Mouse (Mus musculus) heart, adult 2 months (tissue): ENCODE data around the gene Pxylp1. TPM values are rescaled to one million over a fixed set of nuclear protein-coding genes. Genes with fewer than 3 reads are reported as not detected.

ENCODE experiments used
- DNase-seq, 2 experiments: peaks; one replicate each; pipeline ENCODE4 v3.0.0; 2021
- H3K27ac ChIP-seq: fragments of 200-600 bp; 2 replicates; pipeline ENCODE4 v1.8.1; 2022
- H3K27me3 ChIP-seq: fragments of 200-500 bp; 2 replicates; pipeline ENCODE4 v1.6.1; 2012; ENCODE audit warnings: mild to moderate bottlenecking, low read length, inconsistent platforms, mixed read lengths; ENCODE audit not compliant: control insufficient read depth, insufficient read depth
- H3K36me3 ChIP-seq: fragments of 200-500 bp; 2 replicates; pipeline ENCODE4 v1.6.1; 2012; ENCODE audit warnings: low read length, inconsistent platforms; ENCODE audit not compliant: control insufficient read depth, insufficient read depth
- H3K4me1 ChIP-seq: fragments of 200-500 bp; 2 replicates; pipeline ENCODE4 v1.6.1; 2011; ENCODE audit warnings: low read length; ENCODE audit not compliant: control insufficient read depth, insufficient read depth
- H3K4me3 ChIP-seq: fragments of 200-600 bp; 2 replicates; pipeline ENCODE4 v1.8.1; 2022
- H3K79me2 ChIP-seq: fragments of 200-500 bp; replicated peaks from 2 replicates; pipeline ENCODE4 v1.6.1; 2012; ENCODE audit warnings: mild to moderate bottlenecking, inconsistent platforms, low read length, moderate library complexity, mixed read lengths; ENCODE audit not compliant: control insufficient read depth, insufficient read depth
- H3K9ac ChIP-seq: fragments of 200-500 bp; 2 replicates; pipeline ENCODE4 v1.6.1; 2012; ENCODE audit warnings: low read depth, mild to moderate bottlenecking, control low read depth, inconsistent platforms, low read length, mixed read lengths
- CTCF ChIP-seq: fragments of 200-600 bp; IDR thresholded peaks from 2 replicates; pipeline ENCODE4 v1.8.1; 2022; ENCODE audit warnings: antibody characterized with exemption, mild to moderate bottlenecking, moderate library complexity
- EP300 ChIP-seq: fragments of 200-500 bp; IDR thresholded peaks from 2 replicates; pipeline ENCODE4 v1.6.1; 2011; ENCODE audit warnings: low read depth, low read length, control low read depth; ENCODE audit not compliant: insufficient read depth
- POLR2A ChIP-seq: fragments of 200-500 bp; IDR thresholded peaks from 2 replicates; pipeline ENCODE4 v1.6.1; 2011; ENCODE audit warnings: mild to moderate bottlenecking, low read depth, low read length, control low read depth; ENCODE audit not compliant: insufficient read depth
- WGBS: fragments of 180-500 bp; shearing (Covaris S2); methylation state at CpG from one replicate; pipeline ENCODE4 v1.1.7; 2018; 5-methylcytosine and 5-hydroxymethylcytosine counted together
- intact Hi-C: fragments of 180-260 bp; cut with DNase I; formaldehyde crosslinking; loops from one replicate; pipeline ENCODE4 v1.15.1; 2025
- polyA plus RNA-seq: library from polyadenylated mRNA; depleted of rRNA; stranded (reverse); fragments of >200 nt; gene quantifications from 2 replicates; pipeline ENCODE4 v1.2.3, GENCODE M21; 2012
- total RNA-seq, 2 experiments: library from RNA; stranded (reverse); gene quantifications; 2 replicates each; pipeline ENCODE4 v1.2.3; 2021

The Pxylp1 gene
- total and polyA plus RNA-seq, 3 experiments, result 6.5 to 16.9 (median 16.3) TPM

DNA sequence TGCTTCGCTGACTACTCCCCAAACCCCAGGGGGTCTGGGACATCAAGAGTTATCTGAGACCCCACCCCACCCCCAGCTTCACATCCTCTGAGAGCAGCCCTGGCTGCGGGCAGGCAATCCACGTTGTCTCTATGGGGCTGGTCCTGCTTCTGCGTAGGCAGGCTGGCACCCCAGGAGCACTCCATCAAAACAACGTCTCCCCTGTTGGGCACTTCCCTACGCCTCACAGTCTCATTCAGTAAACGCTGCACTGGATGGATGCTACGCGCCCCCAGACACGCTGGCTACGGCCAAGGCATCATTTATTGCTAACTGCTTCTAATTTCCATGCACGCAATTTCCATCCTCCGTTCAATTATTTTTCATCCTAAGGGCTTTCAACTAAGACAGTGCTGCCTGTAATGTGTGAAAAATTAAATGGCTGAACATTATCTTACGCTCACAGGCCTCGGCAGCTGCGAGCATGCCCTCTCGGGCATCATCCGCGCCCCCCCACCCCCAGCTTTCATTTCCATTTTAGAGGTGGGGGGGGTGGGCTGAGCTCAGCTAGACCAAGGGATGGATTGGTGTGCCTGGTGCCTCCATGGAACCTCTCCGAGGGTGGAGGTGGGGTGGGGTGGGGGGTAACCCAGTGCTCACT, 54.6 kb downstream of the Pxylp1 start:
- intact Hi-C loops, result loop anchor here (5.0 kb wide), 1 partner anchor 34 kb away; no protein-coding TSS in a partner anchor
- H3K27me3 ChIP-seq, result no peaks in the 10 kb centered on the region
- no peaks in the 10 kb centered on the region for H3K4me1 ChIP-seq
- WGBS, result 74% methylated on average over 20 of the region's 20 CpGs
- H3K4me3 ChIP-seq, result no peak overlapping the region
- no peak for TF ChIP-seq EP300
- no peak for TF ChIP-seq CTCF
- TF ChIP-seq POLR2A, result no peak
- no peak overlapping the region for H3K9ac ChIP-seq
- H3K27ac ChIP-seq, result no peak overlapping the region
- no peaks in the 10 kb centered on the region for H3K36me3 ChIP-seq
- no peaks in the 10 kb centered on the region for H3K79me2 ChIP-seq
- no peak for DNase-seq

DNA sequence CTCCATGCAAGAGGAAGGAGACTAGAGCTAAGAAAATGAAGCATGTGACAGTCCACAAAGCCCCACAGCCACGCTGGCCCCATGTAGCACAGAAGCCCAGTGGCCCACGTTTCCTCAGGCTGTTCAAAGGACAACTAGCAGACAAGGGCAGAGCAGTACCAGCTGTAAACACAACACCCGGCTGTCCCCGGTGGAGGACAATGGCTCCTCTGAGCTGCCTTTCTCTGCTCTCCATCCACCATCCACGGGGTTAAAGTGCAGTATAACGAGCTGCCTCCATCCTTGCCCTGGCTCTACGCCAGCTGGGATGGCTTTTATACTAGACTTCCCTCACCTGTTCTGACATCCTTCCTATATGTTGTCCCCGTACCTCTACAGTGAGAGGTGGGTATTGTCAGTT, 55.5 kb downstream of the Pxylp1 start:
- Histone ChIP-seq H3K9ac (no peak overlapping the region), H3K79me2 (no peaks in the 10 kb centered on the region), H3K27ac (no peak overlapping the region), H3K36me3 (no peaks in the 10 kb centered on the region), H3K4me1 (no peaks in the 10 kb centered on the region), H3K4me3 (no peak overlapping the region), H3K27me3 (no peaks in the 10 kb centered on the region)
- no peak for DNase-seq
- WGBS, result 50% methylated on average over 8 of the region's 8 CpGs
- TF ChIP-seq EP300 (no peak), POLR2A (no peak), CTCF (no peak)
- intact Hi-C loops, result loop anchor here (5.0 kb wide), 1 partner anchor 35 kb away; no protein-coding TSS in a partner anchor

DNA sequence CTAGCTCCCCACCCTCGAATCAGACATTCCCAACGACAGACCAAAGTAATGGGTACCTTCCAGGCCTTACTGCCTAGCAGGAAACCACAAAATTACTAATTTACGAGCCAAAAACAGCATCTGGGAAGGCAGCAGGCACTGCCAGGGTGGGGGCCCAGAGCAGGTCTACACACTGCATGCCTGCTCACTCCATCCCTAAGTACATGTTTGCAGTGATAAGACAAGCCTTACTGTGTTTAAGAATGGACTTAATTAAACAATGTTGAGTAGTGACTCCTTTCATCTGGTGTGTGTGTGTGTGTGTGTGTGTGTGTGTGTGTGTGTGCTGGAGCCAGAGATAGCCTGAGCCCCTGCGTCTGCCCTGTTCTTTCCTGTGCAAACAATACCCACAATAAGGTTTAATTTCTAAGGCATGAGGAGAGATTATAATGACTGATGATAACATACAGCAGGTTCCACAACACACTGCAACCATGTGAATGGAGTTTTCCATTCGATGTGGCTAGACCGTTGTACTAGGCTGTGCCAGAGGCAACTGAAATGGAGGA, 57.0 kb downstream of the Pxylp1 start:
- no peaks in the 10 kb centered on the region for H3K36me3 ChIP-seq
- H3K27me3 ChIP-seq, result no peaks in the 10 kb centered on the region
- H3K4me1 ChIP-seq, result no peaks in the 10 kb centered on the region
- DNase-seq, result no peak
- intact Hi-C loops, result loop anchor here (5.0 kb wide), 1 partner anchor 37 kb away; no protein-coding TSS in a partner anchor
- TF ChIP-seq CTCF (no peak), EP300 (no peak), POLR2A (no peak)
- no peak overlapping the region for H3K9ac ChIP-seq
- no peak overlapping the region for H3K27ac ChIP-seq
- WGBS, result 74% methylated on average over 6 of the region's 6 CpGs
- no peaks in the 10 kb centered on the region for H3K79me2 ChIP-seq
- no peak overlapping the region for H3K4me3 ChIP-seq

DNA sequence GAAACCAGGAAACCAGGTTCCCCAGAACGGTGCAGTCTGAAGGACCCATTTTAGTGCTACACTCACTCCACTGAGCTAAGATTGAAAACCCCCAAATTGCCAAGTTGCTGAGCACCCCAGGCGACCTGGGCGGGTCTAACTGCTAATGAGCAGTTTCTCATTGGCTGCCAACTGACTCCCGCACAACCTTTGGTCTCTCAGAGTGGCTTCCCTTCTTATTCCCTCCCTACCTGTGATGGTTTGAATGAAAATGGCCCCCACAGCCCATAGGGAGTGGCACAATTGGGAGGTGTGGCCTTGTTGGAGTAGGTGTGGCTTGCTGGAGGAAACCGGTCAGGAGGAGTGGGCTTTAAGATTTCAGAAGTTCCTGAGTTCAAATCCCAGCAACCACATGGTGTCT, 58.9 kb downstream of the Pxylp1 start:
- Histone ChIP-seq H3K27ac (no peak overlapping the region), H3K36me3 (no peaks in the 10 kb centered on the region), H3K9ac (no peak overlapping the region), H3K4me3 (no peak overlapping the region), H3K79me2 (no peaks in the 10 kb centered on the region), H3K4me1 (no peaks in the 10 kb centered on the region), H3K27me3 (no peaks in the 10 kb centered on the region)
- no peak for DNase-seq
- intact Hi-C loops, result no loop called here
- WGBS, result 74% methylated on average over 5 of the region's 5 CpGs
- no peak for TF ChIP-seq EP300
- no peak for TF ChIP-seq CTCF
- no peak for TF ChIP-seq POLR2A

DNA sequence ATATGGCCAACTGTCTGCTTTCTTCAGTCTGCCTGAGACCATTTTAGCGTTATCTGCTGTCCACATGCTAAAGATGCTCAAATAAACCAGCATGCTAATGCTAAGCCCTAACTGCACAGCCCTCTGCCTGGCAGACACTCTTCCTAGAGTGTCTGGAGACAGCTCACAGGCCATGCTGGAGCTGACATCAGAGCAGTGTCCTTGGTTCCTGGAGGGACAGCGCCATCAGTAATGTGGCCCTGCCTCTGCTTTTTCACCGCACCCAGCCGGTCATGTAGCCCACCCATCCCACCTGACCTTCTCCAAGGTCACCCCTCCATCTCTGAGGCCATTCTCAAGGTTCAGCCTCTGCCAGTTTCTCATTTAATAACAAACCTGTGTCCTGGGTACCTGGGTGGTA, 60.0 kb downstream of the Pxylp1 start:
- Histone ChIP-seq H3K27me3 (no peaks in the 10 kb centered on the region), H3K79me2 (no peaks in the 10 kb centered on the region), H3K36me3 (no peaks in the 10 kb centered on the region), H3K27ac (no peak overlapping the region), H3K9ac (no peak overlapping the region), H3K4me3 (no peak overlapping the region), H3K4me1 (no peaks in the 10 kb centered on the region)
- no peak for DNase-seq
- TF ChIP-seq POLR2A (no peak), CTCF (no peak), EP300 (no peak)
- 72% methylated on average over 4 of the region's 4 CpGs for WGBS
- intact Hi-C loops, result no loop called here

DNA sequence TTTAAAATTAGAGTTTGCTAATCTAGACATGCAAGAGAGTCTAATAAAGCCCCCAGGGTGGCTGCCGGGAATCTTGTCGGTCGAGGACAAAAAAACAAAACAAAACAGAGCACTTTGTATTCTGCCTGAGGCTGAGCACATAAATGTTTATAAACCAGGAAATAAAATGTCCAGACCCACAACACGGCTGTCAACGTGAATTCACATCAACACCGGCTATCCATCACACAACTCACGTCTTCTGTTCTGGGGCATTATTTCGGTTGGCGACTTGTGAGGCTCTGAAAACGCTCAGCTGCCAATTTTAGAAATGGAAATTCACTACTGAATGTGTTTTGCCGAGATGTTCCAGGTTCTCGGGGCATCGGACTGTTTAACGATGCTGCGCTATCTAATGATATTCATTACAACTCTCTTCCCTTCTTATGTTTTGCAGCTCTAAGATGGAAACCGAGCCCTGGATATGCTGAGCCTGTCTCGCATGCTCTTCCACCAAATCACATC, 61.6 kb downstream of the Pxylp1 start:
- no peak overlapping the region for H3K9ac ChIP-seq
- no peak overlapping the region for H3K27ac ChIP-seq
- intact Hi-C loops, result no loop called here
- DNase-seq, result no peak
- no peaks in the 10 kb centered on the region for H3K79me2 ChIP-seq
- H3K27me3 ChIP-seq, result no peaks in the 10 kb centered on the region
- no peaks in the 10 kb centered on the region for H3K36me3 ChIP-seq
- TF ChIP-seq POLR2A (no peak), CTCF (no peak), EP300 (no peak)
- WGBS, result 82% methylated on average over 17 of the region's 17 CpGs
- H3K4me3 ChIP-seq, result no peak overlapping the region
- H3K4me1 ChIP-seq, result no peaks in the 10 kb centered on the region
